Mouse (Mus musculus) small intestine, adult 2 months (tissue): ENCODE results near the gene Creb1. TPM values are rescaled to one million over a fixed set of nuclear protein-coding genes. Genes with fewer than 3 reads are reported as not detected.

Experiments used
- H3K27ac ChIP-seq: fragments of 200-500 bp; 2 replicates; pipeline ENCODE4 v1.5.1; 2012; ENCODE audit warnings: low read depth, low read length, control low read depth, inconsistent platforms; ENCODE audit not compliant: insufficient read depth
- H3K27me3 ChIP-seq: fragments of 200-500 bp; 2 replicates; pipeline ENCODE4 v1.6.1; 2012; ENCODE audit warnings: mild to moderate bottlenecking, moderate library complexity, low read length, inconsistent platforms; ENCODE audit not compliant: control insufficient read depth, insufficient read depth
- H3K36me3 ChIP-seq: fragments of 200-500 bp; 2 replicates; pipeline ENCODE4 v1.6.1; 2012; ENCODE audit warnings: mild to moderate bottlenecking, low read length, control low read depth, inconsistent platforms; ENCODE audit not compliant: control insufficient read depth, insufficient read depth
- H3K4me1 ChIP-seq: fragments of 200-500 bp; 2 replicates; pipeline ENCODE4 v1.6.1; 2012; ENCODE audit warnings: low read length, inconsistent platforms, mixed read lengths; ENCODE audit not compliant: control insufficient read depth, insufficient read depth, insufficient read length
- H3K4me3 ChIP-seq: fragments of 200-500 bp; 2 replicates; pipeline ENCODE4 v1.5.1; 2012; ENCODE audit warnings: low read depth, mild to moderate bottlenecking, control low read depth, inconsistent platforms, low read length, moderate library complexity
- CTCF ChIP-seq: fragments of 200-500 bp; IDR thresholded peaks from 2 replicates; pipeline ENCODE4 v1.5.1; 2012; ENCODE audit warnings: low read depth, mild to moderate bottlenecking, control low read depth, inconsistent platforms, low read length, moderate library complexity, mixed read lengths; ENCODE audit not compliant: insufficient replicate concordance, insufficient read length; ENCODE audit errors: extremely low read depth
- POLR2A ChIP-seq: fragments of 200-500 bp; IDR thresholded peaks from 2 replicates; pipeline ENCODE4 v1.6.1; 2012; ENCODE audit warnings: low read depth, mild to moderate bottlenecking, control low read depth, inconsistent platforms, low read length, moderate library complexity
- WGBS: fragments of 180-500 bp; shearing (Covaris S2); methylation state at CpG from one replicate; pipeline ENCODE4 v1.1.7; 2018; 5-methylcytosine and 5-hydroxymethylcytosine counted together
- polyA plus RNA-seq: library from polyadenylated mRNA; depleted of rRNA; stranded (reverse); fragments of >200 nt; gene quantifications from 2 replicates; pipeline ENCODE4 v1.2.3, GENCODE M21; 2012

The Creb1 gene
- polyA plus RNA-seq, 1 experiment = 12.6 TPM

- Histone ChIP-seq H3K27ac (peak overlapping the region; percentile 92), H3K27me3 (no peaks in the 10 kb centered on the region), H3K36me3 (no peaks in the 10 kb centered on the region), H3K4me1 (no peaks in the 10 kb centered on the region; the same call in 1 of the 2 replicates), H3K4me3 (peak overlapping the region; percentile 82)
- under 1% methylated on average over 15 of the region's 15 CpGs for WGBS
- TF ChIP-seq CTCF (peak; percentile 83), POLR2A (no peak)
Observed at GRCm38 (mm10) chr1:64617715-64617984, 85.2 kb downstream of the Creb1 start.

GRCm38 (mm10) chr1:64618226-64618625 is 85.8 kb downstream of the Creb1 start:
- no peaks in the 10 kb centered on the region; the same call in 1 of the 2 replicates for H3K4me1 ChIP-seq
- TF ChIP-seq CTCF = no peak
- no peak for TF ChIP-seq POLR2A
- WGBS = 26% methylated on average over 3 of the region's 3 CpGs
- H3K4me3 ChIP-seq = no peak overlapping the region
- H3K36me3 ChIP-seq = no peaks in the 10 kb centered on the region
- no peaks in the 10 kb centered on the region for H3K27me3 ChIP-seq
- no peak overlapping the region for H3K27ac ChIP-seq

- Histone ChIP-seq H3K4me1 (no peaks in the 10 kb centered on the region), H3K27me3 (no peaks in the 10 kb centered on the region), H3K36me3 (no peaks in the 10 kb centered on the region), H3K4me3 (no peak overlapping the region), H3K27ac (no peak overlapping the region)
- TF ChIP-seq CTCF (no peak), POLR2A (no peak)
- 80% methylated on average over 5 of the region's 5 CpGs for WGBS
Observed at GRCm38 (mm10) chr1:64621116-64621515, 88.7 kb downstream of the Creb1 start.

GRCm38 (mm10) chr1:64623558-64624435 is 91.4 kb downstream of the Creb1 start:
- Histone ChIP-seq H3K27ac (no peak overlapping the region), H3K27me3 (no peaks in the 10 kb centered on the region), H3K36me3 (no peaks in the 10 kb centered on the region), H3K4me3 (no peak overlapping the region), H3K4me1 (no peaks in the 10 kb centered on the region)
- TF ChIP-seq CTCF (no peak), POLR2A (no peak)
- WGBS = 67% methylated on average over 12 of the region's 12 CpGs

GRCm38 (mm10) chr1:64625214-64625613 is 92.8 kb downstream of the Creb1 start:
- H3K27ac ChIP-seq = no peak overlapping the region
- TF ChIP-seq POLR2A (no peak), CTCF (no peak)

GRCm38 (mm10) chr1:64631526-64631925 is 99.1 kb downstream of the Creb1 start:
- Histone ChIP-seq H3K4me3 (no peak overlapping the region), H3K4me1 (peaks cover 4% of the 10 kb centered on the region; the same call in 1 of the 2 replicates), H3K36me3 (no peaks in the 10 kb centered on the region), H3K27me3 (no peaks in the 10 kb centered on the region), H3K27ac (no peak overlapping the region)
- 66% methylated on average over 5 of the region's 5 CpGs for WGBS
- TF ChIP-seq CTCF (no peak), POLR2A (no peak)

More at GRCm38 (mm10) chr1:64625214-64625613, 92.8 kb downstream of the Creb1 start:
- Histone ChIP-seq H3K4me1 (no peaks in the 10 kb centered on the region), H3K36me3 (no peaks in the 10 kb centered on the region), H3K27me3 (no peaks in the 10 kb centered on the region), H3K4me3 (no peak overlapping the region)

GRCm38 (mm10) chr1:64633237-64633636 is 100.8 kb downstream of the Creb1 start:
- no peaks in the 10 kb centered on the region for H3K27me3 ChIP-seq
- H3K4me3 ChIP-seq = no peak overlapping the region
- no peak overlapping the region for H3K27ac ChIP-seq
- H3K4me1 ChIP-seq = peaks cover 4% of the 10 kb centered on the region; the same call in 1 of the 2 replicates
- 79% methylated on average over 3 of the region's 3 CpGs for WGBS
- TF ChIP-seq CTCF (no peak), POLR2A (no peak)
- H3K36me3 ChIP-seq = no peaks in the 10 kb centered on the region
